Mouse (Mus musculus) Muller cell, postnatal 12 days (primary cell): Measurements from ENCODE around the gene Rps19.
"Not testable (repeated sequence)": the region's sequence is repeated elsewhere in the genome, so short reads cannot be mapped to it uniquely, and the experiment has no call there.

Experiments used
- DNase-seq: peaks from one replicate; pipeline ENCODE4 v3.0.0-alpha.2; 2015; ENCODE audit errors: inconsistent ontology term

Rps19 gene

GRCm38 (mm10) chr7:24883896-24884692 lies at the start of gene Rps19:
Gene Rps19, plus strand, starts transcription at chr7:24884371.
- DNase-seq: peak; percentile 99

GRCm38 (mm10) chr7:24838732-24839409 lies 45.3 kb upstream of the Rps19 start:
- not testable (repeated sequence) for DNase-seq

GRCm38 (mm10) chr7:24839410-24839808 lies 44.8 kb upstream of the Rps19 start:
- DNase-seq: no peak

- DNase-seq: no peak
Measured at GRCm38 (mm10) chr7:24840331-24840730, 43.8 kb upstream of the Rps19 start.

- no peak for DNase-seq
Measured at GRCm38 (mm10) chr7:24841009-24841408, 43.2 kb upstream of the Rps19 start.

GRCm38 (mm10) chr7:24844144-24844543 lies 40.0 kb upstream of the Rps19 start:
- no peak for DNase-seq

- DNase-seq: no peak
Measured at GRCm38 (mm10) chr7:24845181-24845580, 39.0 kb upstream of the Rps19 start.

GRCm38 (mm10) chr7:24845713-24846112 lies 38.5 kb upstream of the Rps19 start:
- DNase-seq: no peak

- not testable (repeated sequence) for DNase-seq
Measured at GRCm38 (mm10) chr7:24846576-24846975, 37.6 kb upstream of the Rps19 start.

GRCm38 (mm10) chr7:24850162-24850561 lies 34.0 kb upstream of the Rps19 start:
- DNase-seq: no peak

GRCm38 (mm10) chr7:24850899-24851303 lies 33.3 kb upstream of the Rps19 start:
- peak; percentile 53 for DNase-seq

GRCm38 (mm10) chr7:24851596-24852325 lies 32.4 kb upstream of the Rps19 start:
- DNase-seq: no peak

- DNase-seq: no peak
Measured at GRCm38 (mm10) chr7:24852557-24853232, 31.5 kb upstream of the Rps19 start.

GRCm38 (mm10) chr7:24853233-24853563 lies 31.0 kb upstream of the Rps19 start:
- DNase-seq: no peak

GRCm38 (mm10) chr7:24853695-24854094 lies 30.5 kb upstream of the Rps19 start:
- no peak for DNase-seq

GRCm38 (mm10) chr7:24856460-24857120 lies 27.6 kb upstream of the Rps19 start:
- no peak for DNase-seq

- no peak for DNase-seq
Measured at GRCm38 (mm10) chr7:24859234-24859633, 24.9 kb upstream of the Rps19 start.

GRCm38 (mm10) chr7:24861913-24862312 lies 22.3 kb upstream of the Rps19 start, which contains the start of gene Gm9844:
Gene Gm9844, plus strand, starts transcription at chr7:24862213.
- no peak for DNase-seq

- DNase-seq: no peak
Measured at GRCm38 (mm10) chr7:24862853-24863252, 21.3 kb upstream of the Rps19 start.

GRCm38 (mm10) chr7:24864156-24864555 lies 20.0 kb upstream of the Rps19 start:
- no peak for DNase-seq

GRCm38 (mm10) chr7:24869080-24869479 lies 15.1 kb upstream of the Rps19 start:
- no peak for DNase-seq
